Mouse (Mus musculus) heart, adult 2 months (tissue): ENCODE results near the gene Col16a1.

ENCODE experiments used
- CTCF ChIP-seq: fragments of 200-600 bp; IDR thresholded peaks from 2 replicates; pipeline ENCODE4 v1.8.1; 2022; ENCODE audit warnings: antibody characterized with exemption, mild to moderate bottlenecking, moderate library complexity
- POLR2A ChIP-seq: fragments of 200-500 bp; IDR thresholded peaks from 2 replicates; pipeline ENCODE4 v1.6.1; 2011; ENCODE audit warnings: mild to moderate bottlenecking, low read depth, low read length, control low read depth; ENCODE audit not compliant: insufficient read depth

- TF ChIP-seq CTCF (no peak), POLR2A (no peak)
Measured at GRCm38 (mm10) chr4:130041076-130041475, 6.6 kb upstream of the Col16a1 start.
